Mouse (Mus musculus) heart, embryonic 12.5 days (tissue): ENCODE results near the gene Tuba4a. TPM values are rescaled to one million over a fixed set of nuclear protein-coding genes. Genes with fewer than 3 reads are reported as not detected.
A peak's percentile ranks its signal among the peaks of the same experiment; 100 is the strongest.

Source experiments
- ATAC-seq: fragments of 200-750 bp; cut with Nextera tagmentation; 2 replicates; pipeline ENCODE4 v1.8.0; 2017; ENCODE audit warnings: moderate TSS enrichment, moderate library complexity; ENCODE audit not compliant: insufficient number of reproducible peaks, low FRiP score
- H3K27ac ChIP-seq: fragments of 300-500 bp; sonication (generic); 2 replicates; pipeline ENCODE4 v1.5.1; 2016; ENCODE audit warnings: mild to moderate bottlenecking, moderate library complexity; ENCODE audit not compliant: poor library complexity, severe bottlenecking
- H3K27me3 ChIP-seq: fragments of 300-500 bp; sonication (generic); replicated peaks from 2 replicates; pipeline ENCODE4 v1.6.1; 2016; ENCODE audit warnings: mild to moderate bottlenecking, moderate library complexity
- H3K36me3 ChIP-seq: fragments of 300-500 bp; sonication (generic); 2 replicates; pipeline ENCODE4 v1.6.1; 2016; ENCODE audit warnings: mild to moderate bottlenecking, moderate library complexity
- H3K4me1 ChIP-seq: fragments of 300-500 bp; sonication (generic); replicated peaks from 2 replicates; pipeline ENCODE4 v1.6.1; 2016; ENCODE audit warnings: mild to moderate bottlenecking
- H3K4me2 ChIP-seq: fragments of 300-500 bp; sonication (generic); 2 replicates; pipeline ENCODE4 v1.6.1; 2016; ENCODE audit warnings: mild to moderate bottlenecking, moderate library complexity
- H3K4me3 ChIP-seq: fragments of 300-500 bp; sonication (generic); 2 replicates; pipeline ENCODE4 v1.5.1; 2016; ENCODE audit warnings: mild to moderate bottlenecking
- H3K9ac ChIP-seq: fragments of 300-500 bp; sonication (generic); 2 replicates; pipeline ENCODE4 v1.6.1; 2016; ENCODE audit warnings: mild to moderate bottlenecking, moderate library complexity
- H3K9me3 ChIP-seq: fragments of 300-500 bp; sonication (generic); replicated peaks from 2 replicates; pipeline ENCODE4 v1.6.1; 2016; ENCODE audit warnings: mild to moderate bottlenecking, moderate library complexity
- WGBS: fragments of 180-500 bp; shearing (Covaris S2); methylation state at CpG from one replicate; pipeline ENCODE4 v1.1.7; 2016; 5-methylcytosine and 5-hydroxymethylcytosine counted together
- polyA plus RNA-seq: library from polyadenylated mRNA; unstranded; fragments of >200 nt; fragmentation: Nextera tagmentation; extraction: Ambion mirVana; gene quantifications from 2 replicates; pipeline ENCODE4 v1.2.1, GENCODE M21; 2016

Tuba4a gene
- polyA plus RNA-seq, 1 experiment from 2014 or later: 34.1 TPM

DNA sequence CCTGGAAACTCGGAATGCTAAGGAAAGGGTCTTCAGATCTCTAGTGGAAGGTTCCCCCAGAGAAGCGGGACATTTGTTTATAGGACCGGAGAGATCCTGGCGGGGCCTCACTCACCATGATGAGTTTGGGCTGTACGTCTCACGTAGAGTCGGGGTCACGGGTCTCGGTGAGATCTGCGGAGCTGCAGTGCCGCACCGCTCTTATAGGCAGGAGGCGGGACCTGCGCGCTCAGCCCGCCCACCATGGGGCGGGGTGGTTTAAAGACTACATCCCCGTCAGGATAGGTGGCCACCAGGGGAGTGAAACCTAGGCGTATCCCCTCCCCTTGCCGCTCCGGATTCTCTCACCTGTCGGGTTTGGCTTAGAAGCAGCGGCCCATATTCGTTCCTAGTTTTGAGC, 587 bp downstream of the Tuba4a start:
- under 1% methylated on average over 24 of the region's 24 CpGs for WGBS
- H3K9ac ChIP-seq: peak overlapping the region; percentile 70
- H3K27ac ChIP-seq: no peak overlapping the region
- peak overlapping the region; percentile 66 for H3K4me3 ChIP-seq
- peaks cover 67% of the 10 kb centered on the region for H3K27me3 ChIP-seq
- peaks cover 20% of the 10 kb centered on the region for H3K4me1 ChIP-seq
- H3K36me3 ChIP-seq: peaks cover 22% of the 10 kb centered on the region
- peak; percentile 93 for ATAC-seq
- no peaks in the 10 kb centered on the region for H3K9me3 ChIP-seq
- H3K4me2 ChIP-seq: peak overlapping the region; percentile 99

DNA sequence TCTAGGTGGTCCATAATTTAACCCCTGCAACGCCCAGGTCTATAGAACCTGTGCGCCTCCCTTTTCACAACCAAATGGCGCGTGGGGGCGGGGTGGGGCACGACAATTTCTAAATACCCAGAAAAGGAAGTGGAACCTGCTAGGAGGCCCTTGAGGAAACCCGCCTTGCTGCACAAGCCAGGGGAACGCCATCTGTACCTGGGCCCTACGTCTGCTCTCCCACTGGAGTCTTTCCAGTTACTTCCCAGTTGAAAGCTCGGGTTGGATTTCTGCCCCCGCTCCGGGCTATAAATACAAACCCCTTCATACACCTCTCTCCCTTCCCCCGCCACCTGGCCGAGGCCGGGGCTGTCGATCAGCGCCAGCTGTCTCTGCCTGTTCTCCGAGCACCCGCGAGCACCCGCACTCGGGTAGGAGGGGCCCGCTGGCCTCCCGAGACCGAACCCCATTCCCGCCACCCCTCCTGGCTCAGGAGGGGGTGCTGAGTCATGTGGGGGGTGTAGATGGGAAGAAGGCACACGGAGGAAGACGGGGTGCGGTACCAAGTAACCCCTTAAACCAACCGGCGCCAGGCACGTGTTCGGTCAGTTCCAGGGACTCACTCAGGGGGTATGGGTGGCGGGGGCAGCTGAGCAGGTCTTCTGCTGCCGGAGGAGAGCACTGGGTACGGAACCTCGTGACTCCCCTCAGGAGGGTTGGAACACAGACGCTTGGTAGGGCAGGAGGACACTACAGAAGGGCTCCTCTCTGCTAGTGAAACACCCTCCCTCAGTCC, 1.3 kb downstream of the Tuba4a start:
- no peaks in the 10 kb centered on the region for H3K9me3 ChIP-seq
- peak overlapping the region; percentile 70 for H3K9ac ChIP-seq
- WGBS: under 1% methylated on average over 38 of the region's 38 CpGs
- ATAC-seq: peak; percentile 83
- H3K4me2 ChIP-seq: peak overlapping the region; percentile 99
- H3K4me1 ChIP-seq: peaks cover 20% of the 10 kb centered on the region
- peak overlapping the region; percentile 66 for H3K4me3 ChIP-seq
- peaks cover 28% of the 10 kb centered on the region for H3K36me3 ChIP-seq
- peak overlapping the region; percentile 49; the same call in 1 of the 2 replicates for H3K27ac ChIP-seq
- H3K27me3 ChIP-seq: peaks cover 67% of the 10 kb centered on the region

DNA sequence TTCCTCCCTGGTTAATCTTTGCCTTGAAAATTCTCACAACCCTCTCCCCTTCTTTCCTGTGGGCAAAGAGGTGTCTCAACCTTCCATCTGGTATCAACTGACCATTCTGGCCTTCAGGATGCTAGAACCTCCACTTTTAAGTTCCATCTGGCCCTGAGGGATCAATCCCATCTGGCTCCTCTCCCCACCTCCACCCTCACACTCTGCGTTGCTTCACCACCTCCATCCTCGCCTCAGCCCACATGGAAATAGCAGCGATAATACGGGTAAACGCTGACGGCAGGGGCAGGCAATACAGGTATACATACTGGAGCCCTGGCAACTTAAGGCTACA, 1.8 kb downstream of the Tuba4a start:
- Histone ChIP-seq H3K27ac (no peak overlapping the region), H3K9ac (peak overlapping the region; percentile 70), H3K4me3 (peak overlapping the region; percentile 66), H3K27me3 (peaks cover 66% of the 10 kb centered on the region), H3K36me3 (peaks cover 34% of the 10 kb centered on the region), H3K9me3 (no peaks in the 10 kb centered on the region), H3K4me2 (peak overlapping the region; percentile 99), H3K4me1 (peaks cover 23% of the 10 kb centered on the region)
- 1% methylated on average over 6 of the region's 6 CpGs for WGBS
- ATAC-seq: no peak

DNA sequence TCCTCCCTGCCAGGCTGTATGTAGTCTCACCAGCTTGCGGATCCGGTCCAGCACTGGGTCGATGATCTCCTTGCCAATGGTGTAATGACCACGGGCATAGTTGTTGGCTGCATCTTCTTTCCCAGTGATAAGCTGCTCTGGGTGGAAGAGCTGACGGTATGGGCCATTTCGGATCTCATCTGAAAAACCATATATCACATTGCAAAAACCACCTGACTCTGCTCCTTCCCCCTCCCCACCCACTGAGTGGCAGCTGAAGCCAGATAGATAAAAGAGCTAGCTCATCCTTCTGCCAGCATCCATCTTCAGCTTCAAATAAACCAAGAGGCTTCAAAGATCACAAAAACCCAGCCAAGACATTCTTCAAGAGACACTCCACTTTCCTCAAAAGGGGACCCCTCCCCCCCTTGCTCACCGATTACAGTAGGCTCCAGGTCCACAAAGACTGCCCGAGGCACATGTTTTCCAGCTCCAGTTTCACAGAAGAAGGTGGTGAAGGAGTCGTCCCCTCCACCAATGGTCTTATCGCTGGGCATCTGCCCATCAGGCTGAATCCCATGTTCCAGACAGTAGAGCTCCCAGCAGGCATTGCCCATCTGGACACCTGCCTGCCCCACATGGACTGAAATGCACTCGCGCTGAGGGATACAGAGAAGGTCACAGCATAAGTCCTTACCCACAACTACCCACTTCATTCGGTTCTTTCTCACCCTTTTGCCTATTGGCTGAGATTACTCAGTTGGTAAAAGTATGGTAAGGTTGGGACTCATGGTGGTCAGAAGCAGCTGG, 2.7 kb downstream of the Tuba4a start:
- H3K9me3 ChIP-seq: no peaks in the 10 kb centered on the region
- peaks cover 57% of the 10 kb centered on the region for H3K27me3 ChIP-seq
- no peak overlapping the region for H3K9ac ChIP-seq
- WGBS: 69% methylated on average over 13 of the region's 13 CpGs
- H3K4me2 ChIP-seq: peak overlapping the region; percentile 99
- no peak for ATAC-seq
- 0 out of 2 replicates have a peak overlapping the region, but pooled peaks have one; percentile 0 for H3K4me3 ChIP-seq
- peaks cover 41% of the 10 kb centered on the region for H3K36me3 ChIP-seq
- peaks cover 30% of the 10 kb centered on the region for H3K4me1 ChIP-seq
- no peak overlapping the region for H3K27ac ChIP-seq

DNA sequence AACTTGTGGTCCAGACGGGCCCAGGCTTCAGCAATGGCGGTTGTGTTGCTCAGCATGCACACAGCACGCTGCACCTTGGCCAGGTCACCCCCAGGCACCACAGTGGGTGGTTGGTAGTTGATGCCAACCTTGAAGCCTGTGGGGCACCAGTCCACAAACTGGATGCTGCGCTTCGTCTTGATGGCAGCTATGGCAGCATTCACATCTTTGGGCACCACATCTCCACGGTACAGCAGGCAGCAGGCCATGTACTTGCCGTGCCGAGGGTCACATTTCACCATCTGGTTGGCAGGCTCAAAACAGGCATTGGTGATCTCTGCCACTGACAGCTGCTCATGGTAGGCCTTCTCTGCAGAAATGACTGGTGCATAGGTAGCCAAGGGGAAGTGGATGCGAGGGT, 3.9 kb downstream of the Tuba4a start:
- Histone ChIP-seq H3K4me3 (no peak overlapping the region), H3K27ac (no peak overlapping the region), H3K4me1 (peaks cover 38% of the 10 kb centered on the region), H3K9me3 (no peaks in the 10 kb centered on the region), H3K9ac (no peak overlapping the region), H3K27me3 (peaks cover 46% of the 10 kb centered on the region), H3K4me2 (no peak overlapping the region), H3K36me3 (peaks cover 45% of the 10 kb centered on the region)
- ATAC-seq: no peak
- 93% methylated on average over 9 of the region's 9 CpGs for WGBS

DNA sequence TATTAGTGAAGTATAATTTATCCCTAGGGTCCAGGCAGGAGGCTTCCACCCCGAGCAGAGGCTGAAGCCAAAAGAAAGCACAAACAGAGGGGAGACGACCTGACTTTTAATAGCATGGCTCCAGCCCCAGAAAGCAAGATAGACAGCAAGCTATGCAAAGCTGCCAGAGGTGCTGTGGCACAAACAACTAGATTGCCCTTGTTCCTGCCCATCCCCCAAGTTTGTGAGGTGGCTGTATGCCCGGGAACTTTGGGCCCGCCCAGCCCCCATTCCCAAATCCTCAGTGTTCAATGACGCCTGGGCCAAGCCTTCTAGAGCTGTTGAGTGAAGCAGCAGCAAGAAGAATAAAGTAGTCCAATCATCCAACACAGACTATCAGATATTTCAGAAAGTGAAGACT, 4.8 kb downstream of the Tuba4a start:
- H3K36me3 ChIP-seq: peaks cover 45% of the 10 kb centered on the region
- H3K27ac ChIP-seq: no peak overlapping the region
- WGBS: 71% methylated on average over 5 of the region's 5 CpGs
- H3K9ac ChIP-seq: no peak overlapping the region
- H3K9me3 ChIP-seq: no peaks in the 10 kb centered on the region
- no peak overlapping the region for H3K4me3 ChIP-seq
- no peak for ATAC-seq
- peaks cover 37% of the 10 kb centered on the region for H3K27me3 ChIP-seq
- peaks cover 41% of the 10 kb centered on the region for H3K4me1 ChIP-seq
- no peak overlapping the region for H3K4me2 ChIP-seq

DNA sequence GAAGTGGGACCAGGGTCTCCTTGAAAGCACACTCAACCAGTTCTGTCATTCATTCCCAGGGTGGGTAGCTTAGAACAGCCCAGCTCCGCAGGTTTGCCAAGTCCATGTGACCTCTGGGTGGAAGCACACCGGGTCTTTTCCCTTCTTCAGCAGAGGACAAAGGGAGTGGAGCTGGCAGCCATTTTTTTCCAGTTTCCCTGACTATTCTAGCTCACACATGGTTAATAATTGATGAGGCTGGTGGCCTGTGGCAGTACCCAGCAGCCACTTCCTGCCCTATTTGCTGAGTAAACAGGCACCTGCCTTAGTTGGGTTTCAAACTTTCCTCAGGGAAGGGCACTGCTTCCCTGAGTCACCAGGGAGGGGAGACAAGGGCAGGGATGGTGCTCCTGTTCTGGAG, 5.2 kb downstream of the Tuba4a start:
- ATAC-seq: no peak
- H3K4me2 ChIP-seq: no peak overlapping the region
- no peak overlapping the region for H3K9ac ChIP-seq
- peaks cover 41% of the 10 kb centered on the region for H3K4me1 ChIP-seq
- peaks cover 45% of the 10 kb centered on the region for H3K36me3 ChIP-seq
- no peak overlapping the region for H3K27ac ChIP-seq
- no peak overlapping the region for H3K4me3 ChIP-seq
- H3K27me3 ChIP-seq: peaks cover 36% of the 10 kb centered on the region
- H3K9me3 ChIP-seq: no peaks in the 10 kb centered on the region
- WGBS: 72% methylated on average over 2 of the region's 2 CpGs

DNA sequence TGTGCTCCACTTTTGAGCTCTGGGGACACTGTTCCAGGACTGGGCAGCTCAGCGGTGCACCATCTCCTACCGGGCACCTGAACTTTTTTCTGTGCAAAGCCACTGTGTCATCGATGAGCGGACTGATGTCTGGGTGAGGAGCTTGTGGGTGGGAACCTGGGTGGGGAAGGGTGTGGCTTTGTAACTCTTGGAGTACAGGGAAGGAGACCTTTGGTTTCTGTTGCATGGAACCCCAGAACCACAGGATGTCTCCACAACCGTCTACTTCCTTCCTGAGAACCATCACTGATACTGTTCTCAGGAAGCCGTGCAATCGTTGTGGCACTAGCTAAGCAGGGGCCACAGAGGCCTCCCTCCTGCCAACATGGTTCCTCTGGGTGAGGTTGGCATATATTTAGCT, 6.6 kb downstream of the Tuba4a start:
- no peak overlapping the region for H3K9ac ChIP-seq
- H3K27ac ChIP-seq: no peak overlapping the region
- ATAC-seq: no peak
- H3K4me3 ChIP-seq: no peak overlapping the region
- WGBS: 80% methylated on average over 7 of the region's 7 CpGs
- peaks cover 40% of the 10 kb centered on the region for H3K27me3 ChIP-seq
- H3K9me3 ChIP-seq: no peaks in the 10 kb centered on the region
- peaks cover 37% of the 10 kb centered on the region for H3K4me1 ChIP-seq
- peaks cover 45% of the 10 kb centered on the region for H3K36me3 ChIP-seq
- H3K4me2 ChIP-seq: no peak overlapping the region

DNA sequence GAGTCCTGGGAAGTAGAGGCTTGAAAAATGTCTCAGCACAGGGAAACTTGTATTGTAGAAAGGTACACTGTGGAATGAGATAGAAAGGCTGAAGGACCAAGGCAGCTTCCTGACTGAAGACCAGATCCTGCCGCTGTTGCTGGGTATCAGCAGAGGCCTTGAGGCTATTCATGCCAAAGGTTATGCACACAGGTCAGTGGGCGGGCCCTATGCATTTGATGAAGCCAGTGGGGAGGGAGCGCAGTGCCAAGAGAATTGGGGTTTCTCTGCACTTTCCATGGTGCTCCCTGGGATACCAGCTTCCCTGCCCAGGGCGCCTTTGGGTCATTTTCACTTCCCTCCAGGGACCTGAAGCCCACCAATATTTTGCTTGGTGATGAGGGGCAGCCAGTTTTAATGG, 7.1 kb downstream of the Tuba4a start:
- H3K27ac ChIP-seq: no peak overlapping the region
- H3K4me3 ChIP-seq: no peak overlapping the region
- H3K9ac ChIP-seq: no peak overlapping the region
- peaks cover 34% of the 10 kb centered on the region for H3K27me3 ChIP-seq
- H3K4me2 ChIP-seq: no peak overlapping the region
- no peaks in the 10 kb centered on the region for H3K9me3 ChIP-seq
- WGBS: 91% methylated on average over 4 of the region's 4 CpGs
- peaks cover 45% of the 10 kb centered on the region for H3K36me3 ChIP-seq
- peaks cover 32% of the 10 kb centered on the region for H3K4me1 ChIP-seq
- ATAC-seq: no peak

DNA sequence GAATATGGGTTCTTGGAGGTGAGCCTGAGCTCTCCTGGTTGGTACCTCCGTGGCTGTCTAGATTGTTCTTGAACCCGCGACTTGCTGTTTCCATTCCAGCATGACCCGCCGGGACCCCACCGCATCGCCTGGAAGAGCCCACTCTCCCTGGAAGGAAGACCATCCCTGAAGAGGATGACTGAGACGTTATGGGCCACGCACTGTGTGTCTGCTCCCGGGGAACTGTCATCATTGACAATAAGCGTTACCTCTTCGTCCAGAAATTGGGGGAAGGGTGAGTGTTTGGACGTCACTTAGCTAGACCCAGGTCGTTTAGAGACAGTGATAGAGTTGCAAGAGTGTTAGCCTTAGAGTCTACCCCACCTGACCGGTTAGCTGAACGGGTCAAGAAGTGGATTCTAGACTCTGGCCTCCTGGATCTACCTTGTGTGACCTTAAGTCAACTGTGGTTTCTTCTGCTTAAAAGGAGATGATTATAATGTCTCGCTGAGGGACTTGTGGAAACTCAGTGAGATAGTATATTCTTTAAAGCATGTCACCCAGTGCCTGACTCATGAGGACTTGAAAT, 8.4 kb downstream of the Tuba4a start:
- Histone ChIP-seq H3K27ac (peak overlapping the region; percentile 4; the same call in 1 of the 2 replicates), H3K9me3 (no peaks in the 10 kb centered on the region), H3K36me3 (peaks cover 44% of the 10 kb centered on the region), H3K27me3 (peaks cover 21% of the 10 kb centered on the region), H3K4me1 (peaks cover 30% of the 10 kb centered on the region), H3K4me2 (peak overlapping the region; percentile 92), H3K4me3 (peak overlapping the region; percentile 83), H3K9ac (peak overlapping the region; percentile 94)
- ATAC-seq: no peak
- WGBS: 11% methylated on average over 17 of the region's 17 CpGs
